Mouse (Mus musculus) G1E (cell line): ENCODE results near the gene Card9.

Experiments used
- CTCF ChIP-seq: IDR thresholded peaks from 2 replicates; pipeline ENCODE4 v1.5.1; 2012; ENCODE audit warnings: low read depth, low read length, inconsistent platforms, mixed read lengths
- GATA1 ChIP-seq: IDR thresholded peaks from 2 replicates; pipeline ENCODE4 v1.6.1; 2012; ENCODE audit warnings: borderline replicate concordance, low read length, inconsistent platforms, mixed read lengths
- POLR2AphosphoS5 ChIP-seq: IDR thresholded peaks from 2 replicates; pipeline ENCODE4 v1.6.1; 2012; ENCODE audit warnings: low read depth, low read length, inconsistent platforms; ENCODE audit not compliant: insufficient replicate concordance

GRCm38 (mm10) chr2:26356678-26357077 lies 4.0 kb downstream of the Card9 start:
- TF ChIP-seq CTCF, result no peak
- no peak for TF ChIP-seq GATA1
- TF ChIP-seq POLR2AphosphoS5, result no peak
